Mouse (Mus musculus) CH12.LX (cell line): ENCODE measurements around the gene Ogfod2.

Experiments used
- CTCF ChIP-seq, 2 experiments: IDR thresholded peaks in 1 of 2; conservative IDR thresholded peaks in 1 of 2; 2 replicates each; pipeline ENCODE4 v1.5.1; 2011 to 2012; ENCODE audit warnings: low read depth in 2 of 2, low read length in 2 of 2, improper control_type of control experiment in 1 of 2, inconsistent platforms in 1 of 2, mild to moderate bottlenecking in 1 of 2, moderate library complexity in 1 of 2
- ELF1 ChIP-seq: IDR thresholded peaks from 2 replicates; pipeline ENCODE4 v1.6.1; 2014; ENCODE audit warnings: low read depth, mild to moderate bottlenecking, inconsistent platforms, low read length, improper control_type of control experiment
- GABPA ChIP-seq: IDR thresholded peaks from 2 replicates; pipeline ENCODE4 v1.6.1; 2012; ENCODE audit warnings: low read depth, low read length, improper control_type of control experiment, inconsistent platforms; ENCODE audit not compliant: insufficient replicate concordance
- HCFC1 ChIP-seq: IDR thresholded peaks from 2 replicates; pipeline ENCODE4 v1.6.1; 2012; ENCODE audit warnings: low read depth, mild to moderate bottlenecking, inconsistent platforms, low read length, improper control_type of control experiment
- MYC ChIP-seq: IDR thresholded peaks from 2 replicates; pipeline ENCODE4 v1.6.1; 2011; ENCODE audit warnings: low read depth, mild to moderate bottlenecking, improper control_type of control experiment, low read length
- NELFE ChIP-seq: IDR thresholded peaks from 2 replicates; pipeline ENCODE4 v1.6.1; 2011; ENCODE audit warnings: low read depth, low read length, improper control_type of control experiment
- POLR2A ChIP-seq: IDR thresholded peaks from 2 replicates; pipeline ENCODE4 v1.6.1; 2011; ENCODE audit warnings: low read depth, mild to moderate bottlenecking, improper control_type of control experiment, low read length
- POLR2AphosphoS2 ChIP-seq: IDR thresholded peaks from 2 replicates; pipeline ENCODE4 v1.6.1; 2011; ENCODE audit warnings: low read depth, low read length, improper control_type of control experiment
- USF1 ChIP-seq: IDR thresholded peaks from 2 replicates; pipeline ENCODE4 v1.6.1; 2014; ENCODE audit warnings: low read depth, mild to moderate bottlenecking, inconsistent platforms, low read length, improper control_type of control experiment
- USF2 ChIP-seq: conservative IDR thresholded peaks from 2 replicates; pipeline ENCODE4 v1.6.1; 2011; ENCODE audit warnings: low read depth, low read length, improper control_type of control experiment
- ZMIZ1 ChIP-seq: IDR thresholded peaks from 2 replicates; pipeline ENCODE4 v1.6.1; 2012; ENCODE audit warnings: low read depth, mild to moderate bottlenecking, inconsistent platforms, low read length, improper control_type of control experiment

DNA sequence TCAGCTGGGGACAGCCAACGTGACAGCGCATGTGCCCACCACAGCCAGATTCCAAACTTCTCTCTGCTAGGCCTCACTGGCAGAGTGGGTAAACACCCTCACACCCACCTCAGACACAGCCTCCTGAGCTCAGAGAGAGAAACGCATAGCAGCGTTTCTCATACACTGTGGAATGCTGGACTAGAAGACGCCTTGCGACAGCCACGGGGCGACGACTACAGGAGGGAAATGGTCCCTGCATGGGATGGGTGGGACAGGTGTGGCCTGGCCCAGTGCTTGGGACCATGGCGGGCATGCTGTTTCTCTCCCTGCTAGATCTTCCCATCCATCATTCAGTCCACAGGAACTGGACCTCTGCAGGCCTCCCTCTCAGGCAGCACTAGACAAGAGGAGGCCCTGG is 29.6 kb upstream of the Ogfod2 start:
- TF ChIP-seq USF1: no peak
- TF ChIP-seq HCFC1: no peak
- no peak for TF ChIP-seq POLR2AphosphoS2
- no peak for TF ChIP-seq NELFE
- TF ChIP-seq CTCF (conservative IDR thresholded peaks at IDR 0.05 in 1 of 2, IDR thresholded peaks at IDR 0.05 in 1 of 2; ENCODE audit: low read depth in 2 of 2, low read length in 2 of 2): no peak
- no peak for TF ChIP-seq GABPA
- TF ChIP-seq MYC: no peak
- no peak for TF ChIP-seq ELF1
- no peak for TF ChIP-seq USF2
- TF ChIP-seq POLR2A: no peak
- TF ChIP-seq ZMIZ1: no peak
